Mouse (Mus musculus) spleen, adult 18-20 months (tissue): Measurements from ENCODE around the gene Olfr1412.

Source experiments
- DNase-seq, 2 experiments: peaks; one replicate each; pipeline ENCODE4 v3.0.0; 2022; ENCODE audit warnings: mixed read lengths in 2 of 2

The Olfr1412 gene

GRCm38 (mm10) chr1:92585479-92585878 lies at the start of gene Olfr1412:
Gene Olfr1412 (plus strand): TSS chr1:92585779.
- DNase-seq = no peak

GRCm38 (mm10) chr1:92536972-92537371 lies 48.6 kb upstream of the Olfr1412 start:
- no peak for DNase-seq

- no peak for DNase-seq
These were observed 46.5 kb upstream of the Olfr1412 start for GRCm38 (mm10) chr1:92539071-92539470.

GRCm38 (mm10) chr1:92545929-92546328 lies 39.6 kb upstream of the Olfr1412 start:
- no peak for DNase-seq

- no peak for DNase-seq
These were observed 14.6 kb upstream of the Olfr1412 start, which contains the start of gene Olfr1413 for GRCm38 (mm10) chr1:92571022-92571421. Gene Olfr1413 (plus strand): TSS chr1:92571322.

- no peak for DNase-seq
These were observed 8.5 kb downstream of the Olfr1412 start, which contains the start of gene Olfr1411 for GRCm38 (mm10) chr1:92594111-92594510. Gene Olfr1411 (plus strand): TSS chr1:92594411.

- DNase-seq = no peak
These were observed 10.4 kb downstream of the Olfr1412 start for GRCm38 (mm10) chr1:92596019-92596418.

GRCm38 (mm10) chr1:92605482-92605881 lies 19.9 kb downstream of the Olfr1412 start, which contains the start of gene Olfr1410:
Gene Olfr1410 (plus strand): TSS chr1:92605782.
- no peak for DNase-seq

GRCm38 (mm10) chr1:92607711-92608110 lies 22.1 kb downstream of the Olfr1412 start:
- no peak for DNase-seq

- DNase-seq = peak in 1 of 2 experiments; percentile 55
These were observed 25.4 kb downstream of the Olfr1412 start for GRCm38 (mm10) chr1:92611008-92611407.

GRCm38 (mm10) chr1:92613175-92613574 lies 27.6 kb downstream of the Olfr1412 start:
- no peak for DNase-seq

GRCm38 (mm10) chr1:92614516-92614915 lies 28.9 kb downstream of the Olfr1412 start:
- no peak for DNase-seq

- no peak for DNase-seq
These were observed 30.5 kb downstream of the Olfr1412 start for GRCm38 (mm10) chr1:92616046-92616445.

- DNase-seq = no peak
These were observed 31.9 kb downstream of the Olfr1412 start, which contains the start of gene Olfr12 for GRCm38 (mm10) chr1:92617488-92617887. Gene Olfr12 (plus strand): TSS chr1:92617788.

GRCm38 (mm10) chr1:92618360-92618759 lies 32.8 kb downstream of the Olfr1412 start:
- DNase-seq = no peak

- DNase-seq = no peak
These were observed 42.6 kb downstream of the Olfr1412 start for GRCm38 (mm10) chr1:92628227-92628626.

- DNase-seq = no peak
These were observed 46.6 kb downstream of the Olfr1412 start for GRCm38 (mm10) chr1:92632196-92632595.

- no peak for DNase-seq
These were observed 47.4 kb downstream of the Olfr1412 start for GRCm38 (mm10) chr1:92632948-92633347.

- no peak for DNase-seq
These were observed 48.1 kb downstream of the Olfr1412 start for GRCm38 (mm10) chr1:92633726-92634125.

GRCm38 (mm10) chr1:92634569-92634968 lies 49.0 kb downstream of the Olfr1412 start:
- DNase-seq = no peak

GRCm38 (mm10) chr1:92634976-92635599 lies 49.5 kb downstream of the Olfr1412 start:
- DNase-seq = no peak

GRCm38 (mm10) chr1:92636015-92636414 lies 50.4 kb downstream of the Olfr1412 start:
- no peak for DNase-seq

GRCm38 (mm10) chr1:92636676-92637075 lies 51.1 kb downstream of the Olfr1412 start:
- DNase-seq = no peak

- no peak for DNase-seq
These were observed 52.1 kb downstream of the Olfr1412 start for GRCm38 (mm10) chr1:92637501-92638172.
